Mouse (Mus musculus) T-helper 17 cell (primary cell): ENCODE results near the gene Mrgpra1.
"Not testable (repeated sequence)": the region's sequence is repeated elsewhere in the genome, so short reads cannot be mapped to it uniquely, and the experiment has no call there.

Experiments
- in situ Hi-C, 2 experiments: fragments of 300-600 bp; cut with MboI, MseI; formaldehyde crosslinking; loops; 1 replicate in 1 of 2; 2 replicates in 1 of 2; pipeline ENCODE4 v1.15.1; 2025; ENCODE audit warnings: high pct_unique_total_duplicates in 2 of 2

Gene Mrgpra1

DNA sequence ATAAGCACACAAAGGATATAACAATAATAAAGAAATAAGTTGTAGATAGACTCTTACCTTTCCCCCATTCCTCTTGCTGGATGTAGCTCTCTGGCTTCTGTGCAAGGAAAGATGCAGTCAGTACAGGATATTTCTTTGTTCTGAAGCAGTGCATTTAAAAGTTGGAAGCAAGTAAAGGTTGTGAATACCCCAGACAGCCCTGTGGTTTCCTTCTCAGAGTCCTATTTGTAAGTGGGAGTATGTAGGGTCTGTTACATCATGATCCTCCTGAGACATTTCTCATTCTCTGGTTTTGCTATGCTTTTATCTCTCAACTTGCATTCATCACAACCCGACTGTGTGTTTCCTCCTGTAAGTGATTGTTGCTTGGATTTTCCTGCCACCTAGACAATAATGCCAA is at the start of gene Mrgpra1:
Gene Mrgpra1, minus strand, starts transcription at position 101 of the 400 bp plus-strand sequence.
- in situ Hi-C loops = no loop called here

DNA sequence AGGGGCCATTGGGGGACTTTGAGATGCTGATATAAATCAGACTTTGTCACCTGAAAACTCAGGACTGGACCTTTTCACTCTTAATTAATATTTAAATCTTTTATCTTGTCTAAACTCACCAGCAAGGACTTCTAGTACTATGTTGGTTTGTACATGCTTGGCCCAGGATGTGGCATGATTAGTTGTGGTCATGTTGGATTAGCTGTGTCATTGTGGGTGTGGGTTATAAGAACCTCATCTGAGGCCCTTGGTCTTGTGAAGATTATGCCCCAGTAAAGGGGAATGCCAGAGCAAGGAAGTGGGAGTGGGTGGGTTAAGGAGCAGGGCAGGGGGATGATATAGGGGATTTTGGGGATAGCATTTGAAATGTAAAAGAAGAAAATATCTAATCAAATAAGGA is 47.1 kb upstream of the Mrgpra1 start:
- in situ Hi-C loops = no loop called here

DNA sequence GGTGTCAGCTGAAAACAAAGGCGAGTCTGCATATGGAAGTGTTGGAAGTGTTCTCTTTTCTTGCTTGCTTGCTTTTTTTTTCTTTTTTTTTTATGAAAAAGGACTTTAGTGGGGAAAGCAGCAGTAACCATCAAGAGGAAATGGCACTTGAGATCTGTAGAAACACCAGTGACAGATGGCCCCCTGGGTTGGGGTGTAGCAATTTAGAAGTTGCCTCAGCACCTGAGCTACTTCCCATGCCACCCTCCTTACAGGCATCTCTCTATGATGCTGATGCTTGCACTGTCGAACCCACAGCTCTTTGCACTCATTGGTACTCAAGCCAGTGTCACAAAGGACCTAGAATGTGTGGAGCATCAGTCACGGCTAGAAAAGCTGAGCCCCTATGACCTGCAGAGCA is 5.6 kb downstream of the Mrgpra1 start:
- in situ Hi-C loops = no loop called here

DNA sequence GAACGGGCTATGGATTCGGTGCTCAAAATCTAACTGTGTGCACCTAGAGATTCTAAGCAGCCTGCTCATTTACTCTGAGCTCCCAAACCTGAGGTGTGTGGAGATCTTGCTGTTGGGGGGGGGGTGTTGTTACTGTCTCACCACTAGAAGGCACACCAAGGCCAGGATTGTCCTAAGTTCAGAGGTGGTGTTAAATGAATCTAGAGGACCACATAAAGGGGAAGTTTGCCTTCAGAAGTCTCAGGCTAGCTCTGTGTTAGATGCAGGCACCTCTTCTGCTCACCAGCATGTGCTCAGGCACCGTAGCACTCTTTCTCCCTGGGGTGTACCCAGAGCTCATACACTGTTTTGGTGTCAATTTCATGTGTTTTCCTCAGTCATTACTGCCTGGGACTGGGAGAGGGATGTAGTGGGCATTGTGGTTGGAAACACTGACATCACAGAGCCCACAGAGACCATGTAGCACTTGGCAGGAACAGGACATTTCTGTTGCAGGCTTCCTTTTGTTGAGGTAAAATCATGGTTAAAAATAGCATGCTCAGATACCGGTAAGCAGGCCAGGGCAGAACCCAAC is 8.0 kb downstream of the Mrgpra1 start:
- in situ Hi-C loops = no loop called here

DNA sequence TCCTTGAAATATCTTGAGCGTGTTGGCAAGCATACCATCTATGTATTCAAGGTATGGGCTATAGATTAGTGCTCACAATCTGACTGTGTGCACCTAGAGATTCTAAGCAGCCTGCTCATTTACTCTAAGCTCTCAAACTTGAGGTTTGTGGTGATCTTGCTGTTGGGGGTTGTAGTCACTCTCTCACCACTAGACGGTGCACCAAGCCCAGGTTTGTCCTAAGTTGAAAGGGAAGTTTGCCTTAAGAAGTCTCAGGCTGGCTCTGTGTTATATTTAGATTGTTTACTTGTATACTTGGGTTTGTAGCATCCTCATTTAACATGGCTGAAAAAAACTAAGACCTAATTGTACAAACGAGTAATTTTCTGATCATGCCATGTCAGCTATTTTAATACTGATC is 12.2 kb downstream of the Mrgpra1 start:
- in situ Hi-C loops = not testable (repeated sequence)

DNA sequence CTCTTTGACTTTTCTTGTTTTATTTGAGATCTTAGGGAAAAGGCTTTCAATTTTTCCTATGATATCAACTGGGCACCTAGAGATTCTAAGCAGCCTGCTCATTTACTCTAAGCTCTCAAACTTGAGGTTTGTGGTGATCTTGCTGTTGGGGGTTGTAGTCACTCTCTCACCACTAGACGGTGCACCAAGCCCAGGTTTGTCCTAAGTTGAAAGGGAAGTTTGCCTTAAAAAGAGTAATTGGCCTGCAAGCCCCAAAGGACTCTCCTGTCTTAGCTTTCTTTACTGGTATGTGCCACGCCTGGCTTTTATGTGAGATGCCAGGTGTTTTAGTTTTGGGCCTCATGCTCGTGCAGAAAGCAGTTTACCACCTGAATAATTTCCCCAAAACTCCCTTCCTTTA is 12.7 kb downstream of the Mrgpra1 start:
- in situ Hi-C loops = not testable (repeated sequence)

DNA sequence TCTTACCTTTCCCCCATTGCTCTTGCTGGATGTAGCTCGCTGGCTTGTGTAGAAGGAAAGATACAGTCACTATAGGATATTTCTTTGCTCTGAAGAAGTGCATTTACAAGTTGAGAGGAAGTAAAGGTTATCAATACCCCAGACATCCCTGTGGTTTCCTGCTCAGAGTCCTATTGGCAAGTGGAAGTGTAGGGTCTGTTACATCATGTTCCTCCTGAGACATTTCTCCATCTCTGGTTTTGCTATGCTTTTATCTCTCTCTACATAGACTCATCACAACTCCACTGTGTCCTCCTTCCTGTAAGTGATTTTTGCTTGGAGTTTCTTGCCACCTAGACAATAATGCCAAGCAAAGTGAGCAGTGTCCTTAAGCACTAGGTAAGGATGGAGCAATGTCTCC is 35.7 kb downstream of the Mrgpra1 start:
- in situ Hi-C loops = no loop called here

DNA sequence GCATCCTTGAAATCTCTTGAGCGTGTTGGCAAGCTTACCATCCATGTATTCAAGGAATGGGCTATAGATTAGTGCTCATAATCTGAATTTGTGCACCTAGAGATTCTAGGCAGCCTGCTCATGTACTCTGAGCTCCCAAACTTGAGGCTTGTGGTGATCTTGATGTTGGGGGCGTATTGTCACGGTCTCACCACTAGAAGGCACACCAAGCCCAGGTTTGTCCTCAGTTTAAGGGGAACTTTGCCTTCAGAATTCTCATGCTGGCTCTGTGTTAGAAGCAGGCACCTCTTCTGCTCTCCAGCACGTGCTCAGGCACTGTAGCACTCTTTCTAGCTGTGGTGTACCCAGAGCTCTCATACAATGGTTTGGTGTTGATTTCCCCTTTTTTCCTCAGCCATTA is 41.8 kb downstream of the Mrgpra1 start:
- in situ Hi-C loops = no loop called here

DNA sequence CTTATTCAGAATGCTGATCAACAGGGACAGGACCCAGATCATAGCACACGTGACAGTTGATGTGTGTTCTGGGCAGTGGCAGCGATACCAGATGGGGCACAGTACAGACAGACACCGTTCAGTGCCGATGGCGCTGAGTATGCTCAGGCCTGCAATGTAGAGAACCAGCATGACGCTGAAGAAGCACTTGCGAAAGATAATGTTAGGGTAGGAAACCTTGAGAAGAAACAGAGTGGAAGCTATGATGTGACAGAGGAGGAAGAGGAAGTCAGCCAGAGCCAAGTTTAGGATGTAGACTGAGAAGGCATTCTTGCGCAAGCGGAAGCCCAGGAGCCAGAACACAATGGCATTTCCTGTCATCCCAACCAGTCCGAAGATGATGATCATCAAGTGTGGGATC is 44.2 kb downstream of the Mrgpra1 start:
- in situ Hi-C loops = no loop called here

DNA sequence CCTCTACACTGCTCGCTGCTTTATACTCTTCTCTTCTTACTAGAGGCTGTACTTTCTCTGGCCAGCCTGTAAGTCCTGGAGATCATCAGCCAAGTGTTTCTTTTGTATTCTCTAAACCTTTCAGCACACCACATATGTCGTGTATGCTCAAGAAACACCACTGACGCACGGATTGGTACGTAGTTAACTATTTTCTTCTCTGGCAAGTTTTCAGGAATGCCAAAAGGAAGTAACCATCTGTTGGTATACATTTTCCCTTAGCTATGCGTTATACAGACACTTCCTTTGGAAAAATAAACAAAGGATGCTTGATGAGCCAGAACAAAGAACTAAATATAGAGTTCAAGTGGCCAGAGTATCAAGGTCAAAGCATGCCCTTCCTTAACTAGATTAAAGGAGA is 49.4 kb downstream of the Mrgpra1 start:
- in situ Hi-C loops = not testable (repeated sequence)

DNA sequence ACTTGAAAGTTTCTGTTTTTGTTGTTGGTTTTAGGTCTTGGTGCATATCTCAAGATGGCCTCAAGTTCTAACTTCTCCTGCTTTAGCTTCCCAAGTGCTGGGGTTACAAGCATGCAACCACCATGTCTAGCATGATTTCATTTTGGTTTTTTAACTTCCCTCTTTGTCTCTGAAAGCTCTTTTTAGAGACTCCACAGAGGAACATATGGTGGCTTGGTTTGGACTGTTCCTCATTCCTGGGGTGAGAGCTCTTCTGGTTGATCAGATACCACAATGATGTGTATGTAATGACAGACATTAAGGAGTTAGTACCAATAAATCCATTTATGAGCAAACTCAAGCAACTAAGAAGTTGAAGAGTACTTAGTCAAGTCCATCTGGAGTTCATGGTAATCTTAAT is 54.4 kb downstream of the Mrgpra1 start:
- in situ Hi-C loops = not testable (repeated sequence)
